Mouse (Mus musculus): ENCODE results near the gene Gm12216. TPM values are rescaled to one million over a fixed set of nuclear protein-coding genes. Genes with fewer than 3 reads are reported as not detected.

Gene Gm12216
- polyA plus RNA-seq, 1 experiment from 2014 or later, result 24.2 TPM

DNA sequence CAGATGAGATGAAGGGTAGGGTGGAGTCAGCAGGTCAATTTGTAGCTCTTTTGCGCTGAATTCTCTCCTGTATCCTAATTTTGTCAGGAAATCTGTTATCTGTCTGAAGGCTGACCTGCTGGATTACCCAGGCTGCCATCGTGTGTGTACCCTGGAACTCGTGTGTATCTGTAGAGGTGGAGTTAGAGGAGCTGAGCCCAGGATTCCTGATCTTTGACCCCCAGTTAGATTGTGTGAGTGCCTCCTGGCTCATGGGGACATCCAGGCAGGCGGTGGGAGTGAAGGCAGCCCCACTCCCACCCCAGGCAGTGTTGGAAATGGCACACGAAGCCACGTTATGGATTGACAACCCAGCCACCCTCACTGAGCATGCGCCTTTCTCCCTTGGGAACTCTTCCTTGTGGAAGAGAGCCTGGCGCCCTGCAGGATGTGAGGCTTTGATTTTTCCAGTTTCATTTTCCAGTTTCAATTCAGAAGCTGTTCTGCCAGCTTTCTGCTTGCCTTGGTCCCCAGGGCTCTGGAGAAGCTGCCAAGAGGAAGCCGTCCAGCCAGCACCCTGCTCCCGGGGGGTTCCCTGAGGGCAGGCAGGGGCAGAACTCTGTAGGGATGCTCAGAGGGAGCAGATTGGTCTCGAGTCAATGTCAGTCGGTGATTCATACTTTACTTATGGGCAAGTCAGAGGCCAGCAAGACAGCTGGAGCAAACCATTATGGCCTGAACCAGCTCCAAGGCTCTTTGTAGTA lies 62.5 kb downstream of the Gm12216 start:
- DNase-seq (ENCODE audit: low spot score), result no peak

DNA sequence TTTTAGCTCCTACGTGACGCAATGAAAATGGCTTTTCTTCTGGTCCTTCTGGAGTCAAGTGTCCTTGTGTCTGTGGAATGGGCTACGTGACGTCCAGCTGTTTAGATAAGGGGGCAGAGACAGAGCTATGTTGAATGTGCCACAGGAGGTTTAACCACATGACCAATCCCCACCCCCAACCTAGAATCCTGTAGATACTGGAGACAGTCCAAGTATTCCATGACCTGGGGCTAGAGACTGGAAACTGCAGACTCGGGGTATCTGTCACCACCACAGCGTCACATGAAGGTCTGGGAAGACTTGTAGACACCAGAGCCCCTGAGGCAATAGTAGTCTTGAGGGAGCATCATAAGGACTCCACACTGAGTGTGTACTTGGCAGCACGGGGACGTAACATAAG lies 63.2 kb downstream of the Gm12216 start:
- DNase-seq (ENCODE audit: low spot score), result no peak

DNA sequence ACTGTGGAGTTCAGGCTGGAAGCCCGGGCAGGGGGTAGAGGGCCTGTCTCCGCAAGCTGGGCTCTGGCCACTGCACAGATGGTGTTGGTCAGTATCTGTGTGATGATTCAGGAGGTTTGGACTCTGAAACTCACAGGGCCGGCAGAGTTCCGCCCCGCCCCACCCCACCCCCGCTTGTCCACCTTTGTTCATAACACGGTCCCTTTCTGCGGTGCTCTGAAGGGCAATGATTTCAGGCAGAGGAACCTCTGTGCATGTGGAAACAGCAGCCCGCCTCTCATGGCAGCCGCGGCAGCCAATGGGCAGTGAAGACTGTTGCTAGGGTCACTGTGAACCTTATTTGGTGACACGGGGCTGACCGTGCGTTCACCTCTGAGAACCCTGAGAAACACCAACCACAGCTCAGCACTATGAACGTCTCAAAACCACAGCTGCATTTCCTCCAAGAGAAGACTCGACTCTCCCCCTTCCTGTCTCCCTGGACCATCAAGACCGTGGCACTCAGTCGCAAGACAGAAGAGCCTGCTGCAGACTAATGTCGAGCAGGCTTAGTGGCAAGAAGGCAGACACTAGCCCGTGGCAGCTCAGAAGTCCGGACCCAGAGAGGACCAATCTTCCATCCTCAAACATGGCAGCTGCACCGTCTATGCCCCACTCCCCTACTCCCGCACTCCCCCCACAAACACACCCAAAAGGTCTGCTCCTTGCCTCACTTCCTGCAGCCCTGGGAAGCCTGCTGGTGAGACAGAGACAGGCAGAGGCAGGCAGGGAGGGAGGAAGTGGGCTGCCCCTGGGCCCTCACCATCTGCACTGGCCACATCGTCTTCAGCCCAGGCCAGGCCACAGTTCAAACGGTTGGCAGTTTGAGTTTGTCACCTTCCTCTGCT lies 64.1 kb downstream of the Gm12216 start:
- DNase-seq (ENCODE audit: low spot score), result peak; percentile 81

DNA sequence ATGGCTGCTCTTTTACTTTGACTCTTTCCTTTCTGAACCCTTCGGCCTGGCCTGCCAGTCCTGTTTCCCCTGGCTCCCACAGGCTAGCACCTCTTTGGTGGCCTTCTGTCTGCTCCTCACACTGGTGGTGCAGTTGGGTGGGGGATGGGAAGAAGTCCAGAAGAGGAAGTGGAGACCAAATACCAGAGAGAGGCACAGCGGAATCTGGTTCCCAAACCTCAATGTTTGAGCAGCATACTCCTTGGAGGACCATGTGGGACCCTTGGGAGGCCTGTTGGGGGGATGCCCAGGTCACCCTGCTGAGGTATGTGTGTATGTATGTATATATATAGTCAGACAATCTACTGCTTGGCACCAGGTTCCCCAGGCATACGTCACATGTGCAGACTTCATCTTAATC lies 65.0 kb downstream of the Gm12216 start:
- peak; percentile 26 for DNase-seq (ENCODE audit: low spot score)

DNA sequence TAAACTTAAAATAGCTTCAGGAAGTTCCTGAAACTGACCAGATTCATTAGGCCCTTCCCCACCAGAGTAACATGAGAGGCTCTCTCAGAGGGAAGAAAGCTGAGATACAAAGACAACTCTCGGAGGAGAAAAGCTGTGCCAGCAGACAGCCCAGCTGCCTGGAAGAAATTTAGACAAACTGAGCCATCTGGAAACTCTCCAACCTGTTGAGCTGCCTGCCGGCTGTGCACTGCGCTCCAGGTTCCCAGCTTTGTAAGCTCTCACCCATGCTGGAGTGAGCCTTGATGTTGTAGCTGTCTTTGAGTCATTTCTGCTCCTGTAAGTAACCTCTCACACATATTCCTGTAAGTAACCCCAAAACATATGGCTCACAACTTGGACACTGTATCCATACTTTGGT lies 66.1 kb downstream of the Gm12216 start:
- no peak for DNase-seq (ENCODE audit: low spot score)

DNA sequence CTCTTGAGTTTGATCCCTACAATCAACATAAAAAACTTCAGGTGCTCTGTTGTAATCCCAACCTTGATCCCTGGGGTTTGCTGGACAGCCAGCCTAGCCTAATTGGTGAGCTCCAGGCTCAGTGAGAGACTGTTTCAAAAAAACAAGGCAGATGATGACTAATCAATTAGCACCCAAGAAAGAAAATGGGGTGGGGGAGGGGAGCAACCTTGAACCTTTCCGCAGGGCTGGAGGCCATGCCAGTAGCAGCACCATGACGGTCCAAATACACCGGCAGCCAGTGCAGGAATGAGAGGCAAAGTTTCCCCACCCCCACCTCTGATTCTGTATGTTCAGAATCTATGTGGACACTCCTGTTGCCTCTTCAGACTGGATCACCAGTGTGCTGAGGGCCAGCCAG lies 69.8 kb downstream of the Gm12216 start:
- DNase-seq (ENCODE audit: low spot score), result no peak

DNA sequence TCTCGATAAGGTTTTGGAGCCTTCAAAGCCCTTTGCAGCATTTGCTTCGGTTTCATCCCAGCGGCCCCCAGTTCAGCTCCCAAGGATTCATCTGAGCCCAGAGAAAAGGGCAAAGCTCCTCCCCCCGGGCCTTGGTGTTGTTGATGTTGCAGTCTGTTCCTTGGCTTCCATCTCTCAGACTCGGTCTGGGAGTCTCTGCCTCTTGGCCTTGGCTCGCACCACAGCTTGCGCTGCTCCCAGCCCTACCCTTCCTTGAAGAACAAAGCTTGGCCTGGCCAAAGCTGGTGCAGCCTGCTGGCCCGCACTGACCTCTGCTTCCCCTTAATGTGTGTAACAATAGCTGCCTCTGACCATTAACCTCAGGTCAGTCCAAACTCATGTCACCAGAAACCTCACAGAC lies 70.9 kb downstream of the Gm12216 start:
- DNase-seq (ENCODE audit: low spot score), result no peak

DNA sequence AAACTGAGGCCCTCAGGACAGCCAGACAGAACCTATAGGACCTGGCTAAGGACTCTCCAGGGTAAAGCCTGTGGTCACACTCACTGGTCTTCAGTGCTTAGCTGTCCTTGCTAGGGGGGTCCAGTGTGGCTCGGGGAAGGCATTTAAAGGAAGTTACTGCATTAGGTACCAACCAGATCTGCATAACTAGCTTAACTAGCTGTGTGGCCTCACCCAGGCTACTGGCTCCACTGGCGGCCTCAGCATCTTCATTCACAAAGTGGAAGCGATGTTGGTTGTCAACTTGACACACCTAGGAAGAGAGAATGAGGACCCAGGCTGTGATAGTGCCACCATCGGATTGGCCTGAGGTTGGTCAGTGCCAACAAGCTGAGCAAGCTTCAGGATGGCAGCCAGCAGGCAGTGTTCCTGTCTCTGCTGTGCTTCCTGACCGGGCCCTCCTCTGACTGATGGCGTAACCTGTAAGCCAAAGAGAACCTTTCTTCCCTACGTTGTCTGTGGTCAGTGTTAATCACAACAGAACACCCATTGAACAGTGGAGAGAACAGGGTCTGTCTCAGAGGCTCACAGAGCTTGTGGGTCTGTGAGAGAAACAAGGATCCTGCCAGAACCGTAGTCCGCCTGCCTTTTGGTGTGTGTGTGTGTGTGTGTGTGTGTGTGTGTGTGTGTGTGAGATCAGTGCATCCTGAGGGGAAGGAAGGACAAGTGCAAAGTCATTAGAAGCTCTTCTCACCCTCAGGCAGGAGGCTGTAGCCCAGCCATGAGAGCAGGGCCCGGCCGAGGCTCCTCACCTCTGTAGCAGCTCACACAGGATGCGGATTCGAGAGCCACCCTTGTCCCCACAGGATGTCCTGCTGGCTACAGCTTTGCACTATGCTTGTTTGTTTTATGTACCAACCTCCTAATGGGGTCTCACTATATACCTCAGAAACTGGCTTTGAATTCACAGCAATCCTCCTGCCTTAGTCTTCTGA lies 72.7 kb downstream of the Gm12216 start:
- DNase-seq (ENCODE audit: low spot score), result no peak

DNA sequence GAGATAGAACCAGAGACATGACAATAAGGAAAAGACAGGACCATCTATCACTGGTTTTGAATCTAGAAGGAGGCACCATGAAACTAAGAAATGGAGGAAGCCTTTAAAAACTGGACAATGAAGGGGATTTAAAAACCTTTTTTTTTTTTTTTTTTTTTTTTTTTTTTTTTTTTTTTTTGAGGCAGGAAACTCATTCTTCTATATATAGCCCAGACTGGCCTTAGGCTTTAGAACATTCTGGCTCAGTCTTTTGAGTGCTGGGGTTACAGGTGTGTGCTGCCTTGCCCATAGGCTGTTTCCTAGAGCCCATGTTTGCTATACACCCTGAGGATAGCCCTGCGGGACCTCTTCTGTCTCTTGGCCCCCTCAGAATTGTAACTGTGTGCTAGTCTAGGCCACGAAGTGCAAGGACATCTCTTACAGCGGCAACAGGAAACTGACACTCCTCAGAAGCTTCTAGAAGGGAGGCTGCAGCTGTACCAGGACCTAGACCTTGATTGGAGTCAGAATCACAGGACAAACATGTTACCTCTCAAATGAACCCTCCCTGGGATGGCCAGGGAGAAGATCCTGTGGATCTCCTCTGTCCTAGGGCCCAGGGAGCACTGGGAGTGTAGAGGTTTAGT lies 73.6 kb downstream of the Gm12216 start:
- peak; percentile 53 for DNase-seq (ENCODE audit: low spot score)

DNA sequence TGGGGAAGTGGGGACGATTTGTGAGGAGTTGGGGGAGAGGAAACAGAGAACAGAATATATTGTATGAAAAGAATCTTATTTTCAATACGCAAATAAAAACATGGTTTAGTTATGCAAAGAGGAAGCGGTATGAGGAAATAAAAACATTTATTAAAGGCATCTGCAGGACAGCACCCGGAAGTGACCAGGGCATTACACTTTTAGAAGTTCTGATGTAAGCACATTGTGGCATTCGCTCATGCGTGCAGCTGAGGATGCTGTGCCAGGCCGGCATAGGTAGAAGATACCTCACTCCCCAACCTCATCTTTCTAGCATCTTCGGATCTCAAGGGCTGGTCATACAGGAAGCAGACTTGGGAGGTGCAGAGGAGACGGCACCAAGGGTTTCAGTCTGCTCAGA lies 75.8 kb downstream of the Gm12216 start:
- DNase-seq (ENCODE audit: low spot score), result no peak

DNA sequence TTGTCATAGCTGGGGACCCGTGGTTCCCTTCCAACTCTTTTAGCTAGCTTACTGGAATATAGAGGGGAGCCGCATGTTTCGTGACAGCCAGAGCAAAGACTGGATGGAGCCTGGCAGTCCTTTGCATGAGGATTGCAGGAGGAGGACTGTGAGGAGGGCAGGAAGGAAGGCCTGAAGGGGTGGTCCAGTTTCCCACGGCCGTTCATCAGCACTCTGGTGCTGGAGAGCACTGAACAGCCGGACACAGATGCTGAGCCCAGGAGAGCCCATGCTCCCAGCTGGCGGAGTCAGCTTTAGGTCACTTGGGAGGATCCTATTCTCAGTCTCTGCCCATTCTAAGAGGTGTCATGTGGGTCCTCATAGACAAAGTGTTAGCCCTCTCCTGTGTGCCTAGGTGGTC lies 77.1 kb downstream of the Gm12216 start:
- no peak for DNase-seq (ENCODE audit: low spot score)

DNA sequence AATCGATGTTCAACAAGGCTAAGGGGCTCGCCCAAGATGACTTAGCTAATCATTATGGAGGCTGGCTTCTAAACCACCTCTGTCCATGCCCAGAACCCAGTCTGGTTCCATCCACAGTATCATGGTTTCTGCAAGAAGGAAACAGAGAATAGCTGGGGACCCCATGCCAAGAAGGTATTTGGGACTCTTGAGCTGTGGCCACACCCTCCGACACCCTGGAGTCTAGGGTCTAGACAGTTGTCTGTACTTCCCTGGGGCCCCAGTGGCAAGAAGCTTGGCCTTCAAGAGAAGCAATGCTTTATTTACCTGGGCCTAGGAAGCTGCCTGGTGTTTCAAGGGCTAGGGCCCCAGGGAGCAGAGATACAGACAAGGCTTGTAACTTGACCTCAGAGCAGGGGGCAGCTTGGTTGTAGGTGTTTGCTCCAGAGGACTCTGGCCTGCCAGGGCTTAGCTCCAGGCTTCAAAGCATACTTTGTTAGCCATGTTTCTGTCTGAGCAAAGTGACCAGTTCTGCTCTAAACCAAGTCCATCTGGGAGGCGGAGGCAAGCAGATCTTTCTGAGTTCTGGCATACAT lies 77.8 kb downstream of the Gm12216 start:
- no peak for DNase-seq (ENCODE audit: low spot score)

DNA sequence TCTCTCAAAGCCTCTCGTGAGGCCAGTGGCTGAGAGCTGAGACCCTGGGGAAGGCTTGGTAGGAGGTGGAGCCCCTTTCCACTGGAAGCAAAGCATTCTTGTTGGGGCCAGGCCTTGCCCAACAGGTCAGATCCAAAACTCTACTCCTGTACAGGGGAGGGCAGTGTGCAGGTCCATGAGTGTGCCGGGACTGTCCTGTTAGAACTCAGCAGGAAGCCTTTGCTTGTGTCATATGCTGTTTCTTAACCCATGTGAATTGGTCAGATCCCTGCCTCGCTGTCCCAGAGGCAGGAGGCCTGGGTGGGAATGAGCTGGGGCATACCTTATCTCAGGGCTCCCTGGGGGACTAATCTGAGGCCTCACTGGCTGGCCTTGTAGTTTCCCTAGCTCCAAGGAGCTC lies 78.8 kb downstream of the Gm12216 start:
- no peak for DNase-seq (ENCODE audit: low spot score)

DNA sequence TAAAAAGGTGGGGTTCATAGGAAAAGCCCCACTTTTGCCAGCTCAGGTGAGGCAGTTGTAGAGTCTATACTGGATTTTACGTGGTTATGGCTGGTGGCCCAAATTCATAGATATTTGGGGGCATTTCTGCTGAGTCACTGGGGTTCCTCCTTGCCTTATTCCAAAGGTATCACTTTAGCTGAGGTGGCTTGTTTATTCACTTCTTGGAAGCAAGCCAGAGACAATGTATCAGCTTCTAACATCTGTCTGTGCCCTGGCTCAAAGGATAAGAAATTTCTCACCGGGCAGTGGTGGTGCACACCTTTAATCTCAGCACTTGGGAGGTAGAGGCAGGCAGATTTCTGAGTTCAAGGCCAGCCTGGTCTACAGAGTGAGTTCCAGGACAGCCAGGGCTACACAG lies 79.2 kb downstream of the Gm12216 start:
- DNase-seq (ENCODE audit: low spot score), result no peak

DNA sequence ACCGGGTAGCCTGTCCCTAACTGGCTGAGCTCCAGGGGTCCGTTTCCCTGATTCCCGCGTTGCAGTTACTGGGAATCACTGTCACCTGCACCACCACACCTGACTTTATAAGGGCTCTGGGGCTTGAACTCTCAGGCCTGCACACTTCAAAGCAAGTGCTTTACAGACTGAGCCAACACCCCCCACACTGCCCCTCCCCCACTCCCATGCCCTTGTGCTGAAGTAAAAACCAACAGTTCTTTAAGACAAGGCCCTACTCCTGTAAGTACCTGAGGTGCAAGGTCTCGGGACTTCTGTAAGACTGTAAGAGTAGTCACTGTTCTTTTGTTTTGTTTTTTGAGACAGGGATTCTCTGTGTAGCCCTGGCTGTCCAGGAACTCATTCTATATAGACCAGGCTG lies 80.6 kb downstream of the Gm12216 start:
- no peak for DNase-seq (ENCODE audit: low spot score)

DNA sequence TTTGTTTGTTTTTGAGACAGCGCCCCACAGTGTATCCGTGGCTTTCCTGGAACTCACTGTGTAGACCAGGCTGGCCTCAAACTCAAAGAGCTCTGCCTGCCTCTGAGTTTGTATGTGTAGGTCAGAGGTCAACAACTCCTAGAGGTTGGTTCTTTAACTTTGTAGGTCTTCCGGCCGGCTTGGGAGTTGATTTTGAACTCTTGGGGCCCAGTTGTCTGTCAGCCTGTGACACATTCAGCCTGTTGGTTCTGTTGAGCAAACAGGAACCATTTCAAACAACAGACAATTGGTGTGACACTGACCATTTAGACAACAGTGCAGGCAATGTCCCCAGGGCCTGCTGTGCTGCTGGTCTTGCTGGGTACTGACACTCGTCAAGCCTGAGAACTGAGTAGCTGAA lies 81.3 kb downstream of the Gm12216 start:
- DNase-seq (ENCODE audit: low spot score), result no peak

DNA sequence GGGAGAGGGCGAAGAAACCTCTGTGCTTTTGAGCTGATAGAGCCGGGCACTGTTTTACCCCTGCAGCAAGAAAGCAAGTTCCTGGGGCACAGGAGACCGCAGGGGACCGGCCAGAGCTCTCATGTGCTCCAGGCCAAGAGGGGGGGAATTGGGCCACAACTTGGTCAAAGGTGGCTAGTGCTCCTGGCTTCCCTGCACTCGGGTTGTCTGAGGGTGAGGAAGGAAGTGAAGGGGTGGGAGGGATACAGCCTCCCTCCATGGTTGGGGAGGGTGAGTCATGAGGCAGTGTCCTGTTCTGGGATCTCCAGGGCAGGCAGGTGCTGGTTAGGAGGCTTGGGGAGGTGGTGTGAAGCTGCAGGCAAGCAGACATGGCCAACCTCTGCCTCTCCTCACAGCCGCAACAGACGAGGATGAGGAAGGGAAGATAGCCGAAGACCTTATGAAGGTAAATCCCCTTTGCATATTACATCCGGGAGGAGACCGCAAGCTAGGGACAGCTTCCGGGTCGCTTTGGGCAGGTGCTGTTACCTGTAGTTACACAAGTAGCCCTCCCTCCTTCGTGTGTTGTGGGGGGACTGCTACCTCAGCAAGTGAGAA lies 84.3 kb downstream of the Gm12216 start:
- DNase-seq (ENCODE audit: low spot score), result no peak

DNA sequence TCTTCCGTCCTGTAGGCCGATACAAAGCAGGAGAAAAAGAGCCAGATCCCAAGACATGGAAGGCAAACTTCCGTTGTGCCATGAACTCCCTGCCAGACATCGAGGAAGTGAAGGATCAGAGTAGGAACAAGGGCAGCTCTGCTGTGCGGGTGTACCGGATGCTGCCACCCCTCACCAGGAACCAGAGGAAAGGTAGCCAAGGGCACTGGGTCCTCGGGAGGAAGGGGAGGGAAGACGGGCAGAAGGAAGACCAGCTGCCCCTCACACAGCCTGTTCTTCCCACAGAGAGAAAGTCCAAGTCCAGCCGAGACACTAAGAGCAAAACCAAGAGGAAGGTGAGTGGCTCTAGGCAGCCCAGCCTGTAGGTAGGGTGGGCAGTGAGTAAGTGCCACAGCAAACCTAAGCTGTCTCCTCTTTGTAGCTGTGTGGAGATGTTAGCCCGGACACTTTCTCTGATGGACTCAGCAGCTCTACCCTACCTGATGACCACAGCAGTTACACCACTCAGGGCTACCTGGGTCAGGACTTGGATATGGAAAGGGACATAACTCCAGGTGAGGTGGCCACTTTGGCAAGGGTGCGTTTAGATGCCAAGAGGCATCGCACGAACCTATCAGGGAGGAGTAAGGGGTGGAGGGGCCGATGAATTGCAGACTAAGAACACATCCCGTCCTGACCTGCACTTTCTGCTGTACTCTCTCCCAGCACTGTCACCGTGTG lies 85.3 kb downstream of the Gm12216 start:
- no peak for DNase-seq (ENCODE audit: low spot score)

DNA sequence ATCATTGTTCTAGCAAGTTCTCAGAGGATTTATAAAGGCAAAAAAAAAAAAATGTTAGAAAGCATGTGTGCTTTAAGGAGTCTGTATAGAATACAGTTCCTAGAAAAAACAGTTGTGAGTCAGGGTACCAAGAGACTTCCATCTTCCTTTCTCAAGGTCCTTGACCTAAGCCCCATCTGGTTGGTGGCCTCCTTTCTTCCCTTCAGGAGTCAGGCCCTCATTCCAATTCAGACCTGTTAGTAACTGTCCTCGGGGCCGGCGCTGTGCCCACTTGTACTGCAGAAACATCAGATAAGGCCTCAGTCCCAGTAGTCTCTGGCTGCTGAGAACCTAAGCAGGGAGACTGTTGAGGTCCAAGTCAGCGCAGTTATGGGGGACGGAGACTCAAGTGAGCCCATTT lies 86.0 kb downstream of the Gm12216 start, which contains the start of gene Gm17334:
Gene Gm17334, minus strand, starts transcription at position 101 of the 400 bp plus-strand sequence.
- DNase-seq (ENCODE audit: low spot score), result no peak

DNA sequence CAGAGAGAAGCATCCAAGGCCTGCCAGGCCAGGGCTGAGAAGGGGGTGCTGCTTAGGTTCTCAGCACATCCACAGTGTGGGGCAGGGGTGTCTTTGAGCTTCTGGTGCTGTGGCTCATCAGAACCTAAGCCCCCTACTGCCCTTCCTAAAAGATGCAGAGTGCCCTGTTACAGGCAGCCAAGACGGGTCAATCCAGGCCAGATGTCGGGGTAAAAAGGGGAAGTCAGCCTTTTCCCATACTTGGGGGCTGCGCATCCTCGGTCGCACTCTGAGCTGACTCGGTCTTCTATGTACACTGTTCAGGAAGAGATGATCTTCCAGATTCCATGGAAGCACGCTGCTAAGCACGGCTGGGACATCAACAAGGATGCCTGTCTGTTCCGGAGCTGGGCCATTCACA lies 86.5 kb downstream of the Gm12216 start:
- no peak for DNase-seq (ENCODE audit: low spot score)

Measured in thymus, postnatal 0 days (tissue).